Mouse (Mus musculus) erythroblast, embryonic 14.5 days (primary cell): ENCODE data around the gene Prkg2.

ENCODE experiments used
- GATA1 ChIP-seq: IDR thresholded peaks from 2 replicates; pipeline ENCODE4 v1.6.1; 2012; ENCODE audit warnings: low read length, inconsistent platforms, mixed read lengths
- TAL1 ChIP-seq: IDR thresholded peaks from 3 replicates; pipeline ENCODE4 v1.6.1; 2012; ENCODE audit warnings: low read length, inconsistent platforms, mixed read lengths

GRCm38 (mm10) chr5:98921608-98922007 is 115.5 kb downstream of the Prkg2 start:
- TF ChIP-seq GATA1: no peak
- no peak for TF ChIP-seq TAL1
